Mouse (Mus musculus) left cerebral cortex, postnatal 14 days (tissue): ENCODE results near the gene Psmg1. TPM values are rescaled to one million over a fixed set of nuclear protein-coding genes. Genes with fewer than 3 reads are reported as not detected.
A peak's percentile ranks its signal among the peaks of the same experiment; 100 is the strongest.
"Not testable (repeated sequence)": the region's sequence is repeated elsewhere in the genome, so short reads cannot be mapped to it uniquely, and the experiment has no call there.

ENCODE experiments used
- DNase-seq, 2 experiments: peaks; one replicate each; pipeline ENCODE4 v3.0.0; 2021 to 2022; ENCODE audit warnings: low spot score in 2 of 2, mixed read lengths in 1 of 2
- intact Hi-C: fragments of 180-260 bp; cut with DNase I; formaldehyde crosslinking; loops from one replicate; pipeline ENCODE4 v1.15.1; 2025
- long read RNA-seq, 2 experiments: library from polyadenylated mRNA; stranded (forward); transcript quantifications; one replicate each; pipeline ENCODE4 v2.0.0; 2021
- total RNA-seq, 2 experiments: library from RNA; stranded (reverse); gene quantifications; 2 replicates each; pipeline ENCODE4 v1.2.3; 2021

The Psmg1 gene
- total RNA-seq, result 10 to 100 TPM; 16.8 to 17.2 TPM
- long read RNA-seq, experiment 1, transcript Psmg1-201 (7 exons, 1,044 nt), result major isoform, 20 of 21 reads
- long read RNA-seq, experiment 1, partial matches to known transcripts, result 0 of 21 reads
- long read RNA-seq, experiment 1, other reads (novel, unspliced or antisense), result 1 of 21 reads
- long read RNA-seq, experiment 2, transcript Psmg1-201 (7 exons, 1,044 nt), result major isoform, 11 of 13 reads
- long read RNA-seq, experiment 2, partial matches to known transcripts, result 2 of 13 reads
- long read RNA-seq, experiment 2, other reads (novel, unspliced or antisense), result 0 of 13 reads

DNA sequence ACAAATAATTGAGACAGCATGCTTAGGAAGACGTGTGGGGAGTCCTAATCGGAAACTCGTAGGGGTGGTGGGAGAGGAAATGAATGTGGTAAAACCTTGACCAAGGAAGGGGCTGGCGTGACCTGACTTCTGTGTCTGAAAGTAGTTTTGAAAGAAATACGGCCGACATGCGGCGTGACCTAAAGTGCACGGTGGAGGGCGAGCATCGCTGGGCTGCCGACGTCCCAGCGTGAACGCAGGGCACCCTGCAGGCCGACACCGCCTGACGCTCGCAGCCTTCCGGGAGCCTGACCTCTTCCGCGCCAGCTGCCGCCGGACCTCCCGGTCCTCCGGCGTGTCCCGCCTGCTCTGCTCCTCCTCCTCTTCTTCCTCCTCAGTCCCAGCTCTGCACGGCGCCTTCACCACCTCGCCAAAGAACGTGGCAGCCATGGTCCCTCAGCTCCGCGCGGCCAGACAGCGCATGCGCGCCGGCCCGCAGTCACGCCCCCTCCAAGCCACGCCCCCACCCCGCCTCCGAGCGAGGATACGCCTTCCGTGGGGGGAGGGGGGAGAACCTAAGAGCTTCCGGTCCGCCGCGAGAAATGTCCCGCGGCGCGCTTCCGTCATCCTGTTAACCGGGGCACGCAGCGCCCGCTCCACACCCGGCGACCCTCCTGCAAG is at the start of gene Psmg1:
Gene Psmg1 (minus strand): TSS at position 499 of the 660 bp plus-strand sequence.
- peak; percentile 97 to 98 for DNase-seq
- intact Hi-C loops, result no loop called here

GRCm38 (mm10) chr16:96039538-96039937 is 48.8 kb upstream of the Psmg1 start:
- DNase-seq, result peak; percentile 30 to 48
- intact Hi-C loops, result no loop called here

- intact Hi-C loops, result no loop called here
- DNase-seq, result peak in 1 of 2 experiments; percentile 40
Measured at GRCm38 (mm10) chr16:96034473-96034872, 43.7 kb upstream of the Psmg1 start.

DNA sequence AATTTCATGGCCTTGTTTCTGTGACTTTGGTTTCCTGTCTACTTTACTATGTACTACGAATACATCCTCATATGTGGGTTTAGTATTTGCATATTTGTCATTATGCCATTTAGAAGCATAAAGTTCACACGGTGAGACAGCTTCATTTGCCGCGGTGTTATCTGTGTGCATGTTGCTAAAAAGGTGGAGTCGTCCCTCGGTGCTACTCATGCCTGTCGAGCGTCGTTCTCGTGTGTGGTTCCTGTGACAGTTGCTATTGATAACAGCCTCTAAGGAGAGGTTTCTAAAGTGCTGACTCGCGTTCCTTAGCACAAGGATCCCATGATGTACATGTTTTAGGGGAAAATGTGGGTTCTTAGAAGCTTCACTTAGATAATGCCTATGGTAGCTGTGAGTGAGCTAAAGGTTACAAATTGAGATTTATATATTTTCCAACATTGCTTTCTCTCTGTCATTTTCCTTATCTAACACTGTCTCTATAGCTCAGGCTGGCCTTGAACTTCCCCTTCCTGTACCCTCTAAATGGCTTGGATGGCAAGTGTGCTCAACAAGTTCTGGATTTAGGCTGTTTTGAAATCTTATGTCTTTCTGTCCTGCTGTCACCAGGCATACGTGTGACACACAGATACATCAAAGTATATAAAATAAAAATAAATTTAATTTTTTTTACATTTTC is 41.7 kb upstream of the Psmg1 start:
- intact Hi-C loops, result no loop called here
- no peak for DNase-seq

GRCm38 (mm10) chr16:96030476-96031102 is 39.8 kb upstream of the Psmg1 start:
- peak in 1 of 2 experiments; percentile 11 for DNase-seq
- intact Hi-C loops, result no loop called here

DNA sequence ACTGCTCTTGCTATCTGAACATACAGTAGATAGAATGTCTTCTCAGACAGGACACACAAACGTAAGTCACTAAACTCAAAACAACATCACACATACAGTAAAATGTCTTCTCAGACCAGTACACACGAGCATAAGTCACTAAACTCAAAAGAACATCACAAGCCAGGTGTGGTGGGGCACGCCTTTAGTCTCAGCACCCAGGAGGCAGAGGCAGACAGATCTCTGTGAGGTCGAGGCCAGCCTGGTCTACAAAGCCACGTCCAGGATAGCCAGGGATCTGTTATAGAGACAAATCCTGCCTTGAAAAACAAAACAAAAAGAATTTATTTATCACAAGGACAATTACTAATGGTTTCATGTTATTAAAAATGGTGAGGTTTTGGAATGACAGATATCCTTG is 35.5 kb upstream of the Psmg1 start:
- intact Hi-C loops, result no loop called here
- DNase-seq, result no peak

DNA sequence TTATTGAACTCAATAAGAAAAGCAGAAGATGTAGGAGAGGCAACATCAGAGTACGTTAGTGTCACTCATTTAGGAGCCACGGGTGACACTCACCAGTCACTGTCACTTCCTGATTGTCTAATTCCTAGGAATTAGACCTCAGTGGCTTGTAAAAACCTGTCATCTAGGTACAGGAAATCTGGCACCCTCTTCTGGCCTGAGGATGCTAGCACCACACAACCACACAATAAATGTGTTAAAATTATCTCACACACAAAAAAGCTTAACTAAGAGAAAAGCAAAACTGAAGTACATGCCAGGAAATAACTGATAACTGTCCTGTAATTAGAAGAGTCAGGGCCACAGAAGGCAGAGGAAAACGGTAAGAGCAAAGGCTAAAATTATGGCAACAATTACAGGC is 34.5 kb upstream of the Psmg1 start:
- intact Hi-C loops, result no loop called here

DNA sequence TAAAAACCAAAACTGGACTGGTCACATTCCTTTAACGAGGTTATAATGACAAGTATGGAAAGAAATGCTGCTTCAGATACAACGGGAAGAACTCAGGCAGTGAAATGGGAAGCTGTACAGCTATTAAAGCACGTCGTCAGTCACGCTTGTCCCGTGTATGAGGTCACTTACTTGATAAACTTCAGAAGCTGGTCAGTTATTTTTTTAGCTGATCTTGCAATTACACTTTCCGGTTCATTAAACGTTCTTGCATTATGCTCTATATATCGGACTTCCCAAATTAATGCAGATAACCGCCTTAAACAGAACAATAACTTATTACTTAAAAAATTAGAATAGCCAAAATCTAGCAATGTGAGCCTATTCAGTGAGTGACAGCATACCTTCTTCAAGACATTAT is 30.3 kb upstream of the Psmg1 start:
- intact Hi-C loops, result no loop called here
- DNase-seq, result no peak

More for the DNA sequence above, 34.5 kb upstream of the Psmg1 start:
- DNase-seq, result no peak

DNA sequence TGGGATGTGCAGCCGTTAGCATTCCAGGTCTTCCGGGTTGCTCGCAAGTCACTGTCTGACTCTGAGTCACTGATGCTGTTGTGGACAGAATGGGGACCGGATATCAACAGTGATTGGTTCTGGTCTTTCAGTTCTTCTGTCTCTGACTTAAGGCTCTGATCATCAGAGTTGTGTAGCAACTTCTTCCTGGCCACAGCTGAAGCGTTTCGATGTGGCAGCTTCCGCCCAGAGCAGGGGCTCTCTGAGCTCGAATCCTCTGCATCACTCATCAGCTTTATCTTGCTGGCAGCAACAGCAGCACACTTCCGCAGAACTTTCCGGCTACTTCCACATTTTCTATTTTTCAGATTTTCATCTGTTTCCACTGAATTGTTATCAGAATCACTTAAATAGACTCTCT is 18.4 kb upstream of the Psmg1 start:
- intact Hi-C loops, DNase-seq: not testable (repeated sequence)

DNA sequence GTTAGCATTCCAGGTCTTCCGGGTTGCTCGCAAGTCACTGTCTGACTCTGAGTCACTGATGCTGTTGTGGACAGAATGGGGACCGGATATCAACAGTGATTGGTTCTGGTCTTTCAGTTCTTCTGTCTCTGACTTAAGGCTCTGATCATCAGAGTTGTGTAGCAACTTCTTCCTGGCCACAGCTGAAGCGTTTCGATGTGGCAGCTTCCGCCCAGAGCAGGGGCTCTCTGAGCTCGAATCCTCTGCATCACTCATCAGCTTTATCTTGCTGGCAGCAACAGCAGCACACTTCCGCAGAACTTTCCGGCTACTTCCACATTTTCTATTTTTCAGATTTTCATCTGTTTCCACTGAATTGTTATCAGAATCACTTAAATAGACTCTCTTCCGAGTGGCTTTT is 13.5 kb upstream of the Psmg1 start:
- intact Hi-C loops, DNase-seq: not testable (repeated sequence)

DNA sequence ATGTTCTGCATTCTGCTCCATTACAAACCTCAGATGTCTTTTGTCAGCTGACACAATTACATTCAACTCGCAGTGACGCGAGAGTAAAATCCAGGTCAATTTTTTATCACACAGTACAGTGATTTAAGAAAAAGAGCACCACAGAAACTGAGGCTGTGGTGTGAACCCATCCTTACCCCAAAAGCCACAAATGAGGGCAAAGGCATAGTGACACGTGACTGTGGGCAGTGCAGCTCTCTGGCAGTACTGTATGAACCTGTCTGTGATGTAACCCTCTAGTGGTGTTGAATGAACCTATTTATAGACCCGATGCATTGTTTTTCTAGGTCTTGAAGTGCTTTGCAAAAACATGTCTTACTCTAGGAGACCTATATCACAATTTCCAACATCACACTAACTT is 8.5 kb upstream of the Psmg1 start:
- no peak for DNase-seq
- intact Hi-C loops, result no loop called here

DNA sequence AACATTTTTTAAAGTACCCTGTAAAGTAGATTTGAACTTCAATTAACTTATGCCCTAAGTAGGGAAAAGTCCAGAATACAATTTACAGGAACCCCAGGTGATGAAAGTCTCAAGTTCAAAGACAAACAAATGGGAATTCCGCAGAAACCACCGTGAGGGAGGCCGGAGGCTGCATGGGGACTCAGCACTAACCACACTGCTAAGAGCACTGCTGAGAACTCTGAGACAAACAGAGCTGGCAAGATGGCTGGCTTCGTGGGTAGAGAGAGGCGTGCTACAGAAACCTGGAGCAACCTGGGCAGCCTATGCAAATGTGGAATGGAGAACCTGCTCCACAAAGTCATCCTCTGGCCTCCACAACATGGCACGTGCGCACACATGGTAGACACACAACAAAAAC is 5.4 kb upstream of the Psmg1 start:
- DNase-seq, result no peak
- intact Hi-C loops, result no loop called here

DNA sequence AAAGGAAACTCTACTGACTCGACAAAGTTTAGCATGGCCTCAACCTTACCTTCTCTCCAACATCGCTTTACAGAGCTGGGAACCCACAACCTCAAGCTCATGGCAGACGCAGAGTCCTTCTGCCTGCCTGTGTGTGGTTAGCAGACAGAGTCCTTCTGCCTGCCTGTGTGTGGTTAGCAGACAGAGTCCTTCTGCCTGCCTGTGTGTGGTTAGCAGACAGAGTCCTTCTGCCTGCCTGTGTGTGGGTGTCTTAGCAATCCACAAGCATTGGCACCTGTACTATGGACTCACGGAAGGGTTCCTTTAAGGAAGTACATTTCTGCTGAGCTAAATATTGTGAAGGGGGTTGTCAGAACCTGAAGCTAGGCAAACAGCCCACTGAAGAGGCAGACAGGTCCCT is 3.8 kb upstream of the Psmg1 start:
- intact Hi-C loops, result not testable (repeated sequence)
- peak in 1 of 2 experiments; percentile 35 for DNase-seq

GRCm38 (mm10) chr16:95992596-95992995 is 1.8 kb upstream of the Psmg1 start:
- intact Hi-C loops, result no loop called here

GRCm38 (mm10) chr16:95991122-95991900 is 551 bp upstream of the Psmg1 start:
- intact Hi-C loops, result no loop called here

More at GRCm38 (mm10) chr16:95992596-95992995, 1.8 kb upstream of the Psmg1 start:
- DNase-seq, result no peak

DNA sequence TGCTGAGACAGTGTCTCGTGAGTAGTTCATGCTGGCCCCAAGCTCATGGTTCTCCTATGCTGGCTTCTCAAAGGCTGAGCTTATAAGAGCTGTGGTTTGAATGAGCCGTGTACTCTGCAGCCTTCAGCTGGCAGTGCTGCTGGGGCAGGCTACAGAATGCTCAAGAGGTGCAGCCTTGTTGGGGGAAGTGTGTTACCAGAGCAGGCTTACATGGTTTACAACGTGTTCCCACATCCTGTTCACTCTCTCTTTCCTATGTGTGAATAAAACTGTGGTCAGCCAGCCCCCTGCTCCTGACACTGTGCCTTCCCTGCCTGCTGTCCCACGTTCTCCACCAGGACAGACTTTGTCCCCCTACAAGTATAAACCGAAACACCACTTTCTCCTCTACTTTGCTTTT is 5.8 kb downstream of the Psmg1 start:
- DNase-seq, result no peak
- intact Hi-C loops, result no loop called here

More at GRCm38 (mm10) chr16:95991122-95991900, 551 bp upstream of the Psmg1 start:
- DNase-seq, result no peak

GRCm38 (mm10) chr16:95983601-95984000 is 7.2 kb downstream of the Psmg1 start:
- intact Hi-C loops, result no loop called here
- no peak for DNase-seq

DNA sequence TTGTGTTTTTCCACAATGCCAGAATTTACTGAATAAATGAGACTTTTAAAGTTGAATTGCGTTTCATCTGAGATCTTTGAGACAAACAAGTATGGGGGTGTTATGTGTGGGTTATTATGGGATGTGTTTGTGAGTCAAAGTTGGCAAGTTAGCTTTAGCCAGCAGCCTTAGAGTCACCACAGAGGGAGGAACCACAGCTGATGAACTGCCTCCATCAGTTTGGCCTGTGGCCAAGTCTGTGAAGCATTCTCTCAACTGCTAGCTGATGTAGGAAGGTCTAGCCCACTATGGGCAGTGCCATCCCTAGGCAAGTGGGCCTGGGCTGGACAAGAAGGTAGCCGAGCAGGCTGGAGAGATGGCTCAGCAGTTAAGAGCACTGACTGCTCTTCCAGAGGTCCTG is 19.9 kb downstream of the Psmg1 start:
- DNase-seq, result no peak
- intact Hi-C loops, result no loop called here

GRCm38 (mm10) chr16:95967455-95967854 is 23.3 kb downstream of the Psmg1 start:
- DNase-seq, result no peak
- intact Hi-C loops, result loop anchor here (10.0 kb wide), 1 partner anchor 773 kb away; no protein-coding TSS in a partner anchor
